In genomic region chr4:99928521-99928920, GRCm38 (mm10) we compare ENCODE assay signal across 10 mouse cellular contexts. TPM values are rescaled to one million over a fixed set of nuclear protein-coding genes. Genes with fewer than 3 reads are reported as not detected.
DNase-seq lines count a peak whose midpoint lies in the region; ATAC-seq and TF ChIP-seq lines count a peak whose summit lies in the region.
"Had no signal": no experiment of that assay in that cellular context is flagged by ENCODE, and none has a peak within 500 bp of the region (broad histone marks: within the 10 kb centered on the region; RNA-seq: fewer than 3 reads in every experiment).

No protein-coding gene starts in this region.

- H3K4me3 ChIP-seq in kidney, postnatal 0 days (replicated peaks; ENCODE audit: low read depth, low read length), result no peak overlapping the region
- H3K4me3 ChIP-seq in kidney, embryonic 16.5 days (ENCODE audit: low read length), result no peak overlapping the region
- no peak overlapping the region for H3K4me3 ChIP-seq in intestine, embryonic 16.5 days (ENCODE audit: low read length)

- no peak overlapping the region for H3K4me2 ChIP-seq in kidney, postnatal 0 days (ENCODE audit: low read length)
- H3K4me2 ChIP-seq in kidney, embryonic 16.5 days (replicated peaks; ENCODE audit: low read depth, low read length), result no peak overlapping the region
- H3K4me2 ChIP-seq in intestine, embryonic 16.5 days (ENCODE audit: low read depth, low read length), result peak overlapping the region; percentile 67; the same call in 1 of the 2 replicates

- no peaks in the 10 kb centered on the region for H3K36me3 ChIP-seq in kidney, postnatal 0 days (ENCODE audit: insufficient read depth, low read length)
- no peaks in the 10 kb centered on the region for H3K36me3 ChIP-seq in kidney, embryonic 16.5 days (ENCODE audit: insufficient read depth, low read length)
- 0 out of 2 replicates have a peak, but pooled peaks cover 3% of the 10 kb centered on the region for H3K36me3 ChIP-seq in intestine, embryonic 16.5 days (ENCODE audit: control insufficient read depth, insufficient read depth, low read length)
- H3K36me3 ChIP-seq: forebrain, embryonic 12.5 days; limb, embryonic 12.5 days had no signal

- H3K9ac ChIP-seq in kidney, postnatal 0 days (ENCODE audit: low read depth, low read length), result no peak overlapping the region
- H3K9ac ChIP-seq in kidney, embryonic 16.5 days (replicated peaks; ENCODE audit: low read length), result no peak overlapping the region
- no peak overlapping the region for H3K9ac ChIP-seq in intestine, embryonic 16.5 days (ENCODE audit: low read depth, low read length)

- no peaks in the 10 kb centered on the region for H3K9me3 ChIP-seq in kidney, postnatal 0 days (replicated peaks; ENCODE audit: low read length)
- H3K9me3 ChIP-seq in kidney, embryonic 16.5 days (ENCODE audit: low read length), result no peaks in the 10 kb centered on the region
- H3K9me3 ChIP-seq in intestine, embryonic 16.5 days (ENCODE audit: control insufficient read depth, low read length), result no peaks in the 10 kb centered on the region
- H3K9me3 ChIP-seq: forebrain, embryonic 12.5 days; limb, embryonic 12.5 days had no signal

- H3K27me3 ChIP-seq in kidney, postnatal 0 days (ENCODE audit: insufficient read depth, low read length), result no peaks in the 10 kb centered on the region
- no peaks in the 10 kb centered on the region for H3K27me3 ChIP-seq in kidney, embryonic 16.5 days (ENCODE audit: insufficient read depth, low read length)
- no peaks in the 10 kb centered on the region for H3K27me3 ChIP-seq in intestine, embryonic 16.5 days (replicated peaks; ENCODE audit: control insufficient read depth, insufficient read depth, low read length)
- H3K27me3 ChIP-seq: forebrain, embryonic 12.5 days; limb, embryonic 12.5 days had no signal

- no peak for TF ChIP-seq CTCF in kidney, postnatal 0 days (IDR thresholded peaks at IDR 0.05; ENCODE audit: low read depth)

- DNase-seq in embryo, embryonic 10.5 days (ENCODE audit: low spot score), result peak; percentile 17
- DNase-seq in embryo, embryonic 9.5 days (ENCODE audit: extremely low spot score), result no peak
- peak; percentile 12 for DNase-seq in kidney, postnatal 0 days (ENCODE audit: low spot score)
- DNase-seq in 416B (ENCODE audit: low read depth), result peak; percentile 64
- no peak for DNase-seq in thymus, postnatal 36 days
- DNase-seq in gastrocnemius, adult 18-20 months (ENCODE audit: low spot score), result no peak

- 49% methylated on average over 6 of the region's 6 CpGs for WGBS in kidney, postnatal 0 days
- WGBS in kidney, embryonic 16.5 days, result 57% methylated on average over 6 of the region's 6 CpGs
- 54% methylated on average over 6 of the region's 6 CpGs for WGBS in intestine, embryonic 16.5 days

- H3K27ac ChIP-seq in kidney, postnatal 0 days, result no peak overlapping the region
- no peak overlapping the region for H3K27ac ChIP-seq in kidney, embryonic 16.5 days (ENCODE audit: low read length)
- peak overlapping the region; percentile 99; the same call in 1 of the 2 replicates for H3K27ac ChIP-seq in intestine, embryonic 16.5 days (ENCODE audit: low read length)

- no peak for ATAC-seq in kidney, postnatal 0 days (replicated peaks; ENCODE audit: low FRiP score, low read depth)
- ATAC-seq in kidney, embryonic 16.5 days (ENCODE audit: low FRiP score, low TSS enrichment), result no peak
- ATAC-seq in intestine, embryonic 16.5 days, result no peak

- peaks cover 6% of the 10 kb centered on the region; the same call in 1 of the 2 replicates for H3K4me1 ChIP-seq in kidney, postnatal 0 days (replicated peaks; ENCODE audit: insufficient read depth, low read length)
- H3K4me1 ChIP-seq in kidney, embryonic 16.5 days (ENCODE audit: insufficient read depth, low read length), result peaks cover 17% of the 10 kb centered on the region
- peaks cover 7% of the 10 kb centered on the region; the same call in 1 of the 2 replicates for H3K4me1 ChIP-seq in intestine, embryonic 16.5 days (ENCODE audit: control insufficient read depth, insufficient read depth, low read length)

RNA-seq across cellular contexts. Expression of gene Pgm1, which starts 0.7 kb away (rescaled TPM):
- polyA plus RNA-seq in kidney, postnatal 0 days (2015; fragmentation: Nextera tagmentation; extraction: Ambion mirVana), result 63.5 and 68.6 TPM in 2 replicates
- polyA plus RNA-seq in kidney, embryonic 16.5 days (2015; fragmentation: Nextera tagmentation; extraction: Ambion mirVana), result 83.2 and 89.5 TPM in 2 replicates
- polyA plus RNA-seq in intestine, embryonic 16.5 days (2015; fragmentation: Nextera tagmentation; extraction: Ambion mirVana), result 258 and 271 TPM in 2 replicates
- total RNA-seq in gastrocnemius, adult 18-20 months (2021), result 1,000 to 10,000 TPM in 1 of 2 experiments, 100 to 1,000 TPM in 1; 993 to 1,171 TPM

RNA-seq across cellular contexts. Expression of gene Itgb3bp, which starts 1.1 kb away (rescaled TPM):
- 36.8 and 38.3 TPM in 2 replicates for polyA plus RNA-seq in kidney, postnatal 0 days (2015; fragmentation: Nextera tagmentation; extraction: Ambion mirVana)
- polyA plus RNA-seq in kidney, embryonic 16.5 days (2015; fragmentation: Nextera tagmentation; extraction: Ambion mirVana), result 30.8 and 31.2 TPM in 2 replicates
- 28.8 and 30.5 TPM in 2 replicates for polyA plus RNA-seq in intestine, embryonic 16.5 days (2015; fragmentation: Nextera tagmentation; extraction: Ambion mirVana)
- 1 to 10 TPM; 4.2 to 4.3 TPM for total RNA-seq in gastrocnemius, adult 18-20 months (2021)

Comparison
In these comparisons a context has a peak if more than half of its experiments do, and no peak if none do; other contexts are left out.
1. DNase-seq: peak in embryo, embryonic 10.5 days (single experiment), kidney, postnatal 0 days (single experiment) and 416B (single experiment); none in embryo, embryonic 9.5 days (single experiment), thymus, postnatal 36 days (0 of 2) and gastrocnemius, adult 18-20 months (single experiment).